16 mouse cellular contexts compared by ENCODE assay signal in genomic region chr6:137604417-137605248, GRCm38 (mm10). TPM values are rescaled to one million over a fixed set of nuclear protein-coding genes. Genes with fewer than 3 reads are reported as not detected.
A peak's percentile ranks its signal among the peaks of the same experiment; 100 is the strongest.
DNase-seq lines count a peak whose midpoint lies in the region; ATAC-seq lines count a peak whose summit lies in the region.
"Had no signal": no experiment of that assay in that cellular context is flagged by ENCODE, and none has a peak within 500 bp of the region (broad histone marks: within the 10 kb centered on the region; RNA-seq: fewer than 3 reads in every experiment).

No protein-coding gene starts in this region.

- peak; percentile 58; the same call in 1 of the 2 replicates for ATAC-seq in forebrain, embryonic 13.5 days
- no peak for ATAC-seq in forebrain, embryonic 11.5 days (replicated peaks; ENCODE audit: low FRiP score)
- ATAC-seq in liver, embryonic 12.5 days: peak; percentile 52; the same call in 1 of the 2 replicates
- ATAC-seq: lung, postnatal 0 days had no signal

- no peak overlapping the region for H3K4me3 ChIP-seq in forebrain, embryonic 13.5 days
- no peak overlapping the region for H3K4me3 ChIP-seq in forebrain, embryonic 11.5 days (ENCODE audit: low read depth, low read length)
- no peak overlapping the region for H3K4me3 ChIP-seq in liver, embryonic 12.5 days
- H3K4me3 ChIP-seq: heart, embryonic 10.5 days had no signal

- H3K4me1 ChIP-seq in forebrain, embryonic 13.5 days: 0 out of 2 replicates have a peak, but pooled peaks cover 5% of the 10 kb centered on the region
- no peaks in the 10 kb centered on the region for H3K4me1 ChIP-seq in forebrain, embryonic 11.5 days (replicated peaks; ENCODE audit: control insufficient read depth, insufficient read depth, low read length)
- H3K4me1 ChIP-seq in liver, embryonic 12.5 days: no peaks in the 10 kb centered on the region
- H3K4me1 ChIP-seq: heart, embryonic 10.5 days had no signal

- H3K36me3 ChIP-seq in forebrain, embryonic 13.5 days (ENCODE audit: poor library complexity, severe bottlenecking): no peaks in the 10 kb centered on the region
- no peaks in the 10 kb centered on the region for H3K36me3 ChIP-seq in forebrain, embryonic 11.5 days (ENCODE audit: control insufficient read depth, insufficient read depth, low read length)
- H3K36me3 ChIP-seq in liver, embryonic 12.5 days: no peaks in the 10 kb centered on the region
- H3K36me3 ChIP-seq: heart, embryonic 10.5 days had no signal

- H3K4me2 ChIP-seq in forebrain, embryonic 13.5 days: no peak overlapping the region
- H3K4me2 ChIP-seq in forebrain, embryonic 11.5 days (ENCODE audit: low read depth, low read length, severe bottlenecking): no peak overlapping the region
- no peak overlapping the region for H3K4me2 ChIP-seq in liver, embryonic 12.5 days

- intact Hi-C loops in left cerebral cortex, postnatal 4 days (cut with DNase I): no loop called here
- intact Hi-C loops in left cerebral cortex, postnatal 36 days (cut with DNase I): no loop called here

- no peak overlapping the region for H3K9ac ChIP-seq in forebrain, embryonic 13.5 days
- H3K9ac ChIP-seq in forebrain, embryonic 11.5 days (ENCODE audit: low read length): no peak overlapping the region
- no peak overlapping the region for H3K9ac ChIP-seq in liver, embryonic 12.5 days

- H3K27me3 ChIP-seq in forebrain, embryonic 13.5 days: no peaks in the 10 kb centered on the region
- H3K27me3 ChIP-seq in forebrain, embryonic 11.5 days (ENCODE audit: control insufficient read depth, insufficient read depth, low read length): no peaks in the 10 kb centered on the region
- no peaks in the 10 kb centered on the region for H3K27me3 ChIP-seq in liver, embryonic 12.5 days (replicated peaks)

- no peak overlapping the region for H3K27ac ChIP-seq in forebrain, embryonic 13.5 days
- no peak overlapping the region for H3K27ac ChIP-seq in forebrain, embryonic 11.5 days (ENCODE audit: low read depth, low read length)
- H3K27ac ChIP-seq in liver, embryonic 12.5 days: no peak overlapping the region
- H3K27ac ChIP-seq: heart, embryonic 10.5 days; stomach, postnatal 0 days had no signal

- DNase-seq in forebrain, embryonic 11.5 days (ENCODE audit: low spot score): no peak
- DNase-seq in left cerebral cortex, postnatal 4 days: peak; percentile 38
- DNase-seq in left cerebral cortex, postnatal 36 days (ENCODE audit: low spot score in 2 of 2): no peak
- DNase-seq in R1 (ENCODE audit: low read depth, low spot score): peak; percentile 50
- no peak for DNase-seq in c-Kit-positive CD71-positive TER-119-positive erythroid progenitor cells, embryonic 14.5 days (ENCODE audit: low spot score)
- no peak for DNase-seq in urinary bladder, postnatal 25 days (ENCODE audit: low spot score)
- DNase-seq: adrenal gland, adult 2 months; B cell, adult 2 months; gastrocnemius, postnatal 14 days; heart, postnatal 36 days; thymus, postnatal 36 days had no signal

- no peaks in the 10 kb centered on the region for H3K9me3 ChIP-seq in forebrain, embryonic 13.5 days (replicated peaks)
- no peaks in the 10 kb centered on the region for H3K9me3 ChIP-seq in forebrain, embryonic 11.5 days (ENCODE audit: control insufficient read depth, low read length)
- no peaks in the 10 kb centered on the region for H3K9me3 ChIP-seq in liver, embryonic 12.5 days (replicated peaks)
- H3K9me3 ChIP-seq: heart, embryonic 10.5 days had no signal

- 68% methylated on average over 4 of the region's 4 CpGs for WGBS in forebrain, embryonic 13.5 days
- WGBS in forebrain, embryonic 11.5 days: 76% methylated on average over 4 of the region's 4 CpGs
- WGBS in liver, embryonic 12.5 days (ENCODE audit: insufficient replicate concordance): 72% methylated on average over 4 of the region's 4 CpGs

RNA-seq across cellular contexts. Expression of gene Eps8, which starts 50.0 kb away (rescaled TPM):
- polyA plus RNA-seq in forebrain, embryonic 13.5 days (2015; fragmentation: Nextera tagmentation; extraction: Ambion mirVana): 6.7 and 7.5 TPM in 2 replicates
- polyA plus RNA-seq in forebrain, embryonic 11.5 days (2014; fragmentation: Nextera tagmentation; extraction: Ambion mirVana): 5.9 and 6.9 TPM in 2 replicates
- total RNA-seq in left cerebral cortex, postnatal 4 days (2021): 10 to 100 TPM; 33.1 to 39.5 TPM
- 10 to 100 TPM; 32.2 to 39.2 TPM for total RNA-seq in left cerebral cortex, postnatal 36 days (2021)
- 1.5 and 1.7 TPM in 2 replicates for polyA plus RNA-seq in liver, embryonic 12.5 days (2016; fragmentation: Nextera tagmentation; extraction: Ambion mirVana)

Comparison
In these comparisons a context has a peak if more than half of its experiments do, and no peak if none do; other contexts are left out.
1. DNase-seq: peak in left cerebral cortex, postnatal 4 days (single experiment) and R1 (single experiment); none in forebrain, embryonic 11.5 days (single experiment), left cerebral cortex, postnatal 36 days (0 of 2), c-Kit-positive CD71-positive TER-119-positive erythroid progenitor cells, embryonic 14.5 days (single experiment) and urinary bladder, postnatal 25 days (single experiment).